Mouse (Mus musculus): Measurements from ENCODE around the gene Krt18. TPM values are rescaled to one million over a fixed set of nuclear protein-coding genes. Genes with fewer than 3 reads are reported as not detected.
"Not testable (repeated sequence)": the region's sequence is repeated elsewhere in the genome, so short reads cannot be mapped to it uniquely, and the experiment has no call there.

Krt18 gene
- 78.5 and 184 TPM in 2 replicates for polyA plus RNA-seq (2016; fragmentation: Nextera tagmentation; extraction: Ambion mirVana)

- Histone ChIP-seq H3K27me3 (ENCODE audit: insufficient read depth, poor library complexity, severe bottlenecking) (peaks cover 35% of the 10 kb centered on the region), H3K4me3 (peak within 1 kb of the TSS; percentile 67), H3K4me1 (peaks cover 44% of the 10 kb centered on the region), H3K9me3 (no peaks in the 10 kb centered on the region), H3K36me3 (peaks cover 29% of the 10 kb centered on the region), H3K27ac (peak within 1 kb of the TSS; percentile 90)
- WGBS, result under 1% methylated on average over 28 of the region's 28 CpGs
- no peak for DNase-seq (ENCODE audit: low spot score)
These were observed at the start of gene Krt18 for GRCm38 (mm10) chr15:102028040-102028439. Krt18 (plus strand) TSS chr15:102028180.

DNA sequence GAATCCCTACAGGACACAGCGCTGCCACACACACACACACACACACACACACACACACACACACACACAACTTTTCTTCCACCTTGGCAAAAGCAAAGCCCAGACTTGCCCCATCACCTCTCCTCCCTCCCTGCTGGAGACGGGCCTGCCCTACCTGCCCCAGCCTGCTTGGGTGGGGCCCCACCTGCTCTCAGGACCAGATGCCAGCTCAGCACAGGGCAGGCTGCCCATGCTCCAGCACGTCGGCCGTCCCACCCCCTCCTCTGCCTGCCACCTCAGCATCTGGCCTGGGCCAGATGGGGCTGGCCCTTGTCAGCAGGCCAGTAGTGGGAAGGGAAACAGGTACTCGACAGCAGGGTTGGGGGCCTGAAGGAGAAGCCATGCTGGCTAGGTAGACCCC, 47.1 kb upstream of the Krt18 start:
- H3K9me3 ChIP-seq, result no peaks in the 10 kb centered on the region
- H3K27ac ChIP-seq, result peak overlapping the region; percentile 47; the same call in 1 of the 2 replicates
- H3K4me3 ChIP-seq, result no peak overlapping the region
- H3K36me3 ChIP-seq, result no peaks in the 10 kb centered on the region
- H3K4me1 ChIP-seq, result peaks cover 42% of the 10 kb centered on the region
- no peak for DNase-seq (ENCODE audit: low spot score)
- WGBS, result 58% methylated on average over 6 of the region's 6 CpGs
- H3K27me3 ChIP-seq (ENCODE audit: insufficient read depth, poor library complexity, severe bottlenecking), result peaks cover 3% of the 10 kb centered on the region; the same call in 1 of the 2 replicates

DNA sequence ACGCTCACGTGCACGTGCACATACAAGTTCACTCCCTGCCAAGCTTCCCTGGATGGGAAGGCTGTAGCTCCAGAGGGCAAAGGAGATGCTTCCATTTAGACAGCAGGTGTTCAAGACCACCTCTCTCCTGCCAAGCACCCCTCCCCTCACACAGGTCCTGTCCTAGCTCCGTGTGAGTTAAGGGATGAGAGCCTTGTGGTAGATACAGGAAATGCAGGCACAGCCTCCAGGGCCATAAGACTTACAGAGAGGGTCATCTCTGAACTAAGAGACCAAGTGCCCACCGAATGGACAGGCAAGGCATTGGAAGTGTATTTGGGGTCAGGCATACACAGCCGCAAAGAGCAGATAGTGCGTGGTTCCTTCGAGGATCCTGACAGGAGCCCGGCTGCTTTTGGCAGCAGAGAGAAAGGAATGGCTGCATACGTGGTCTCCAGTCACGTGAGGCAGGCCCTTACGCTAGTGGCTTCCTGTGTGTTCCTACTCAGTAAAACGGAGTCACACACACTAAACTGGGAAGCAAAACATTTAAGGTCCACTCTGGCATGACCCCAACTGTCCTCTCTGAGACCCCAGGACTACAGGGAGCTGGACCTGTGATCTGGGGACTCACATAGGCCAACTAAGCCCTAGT, 44.5 kb upstream of the Krt18 start:
- H3K36me3 ChIP-seq, result no peaks in the 10 kb centered on the region
- H3K27ac ChIP-seq, result peak overlapping the region; percentile 75
- peak overlapping the region; percentile 50 for H3K4me3 ChIP-seq
- DNase-seq (ENCODE audit: low spot score), result no peak
- peaks cover 19% of the 10 kb centered on the region for H3K4me1 ChIP-seq
- no peaks in the 10 kb centered on the region for H3K27me3 ChIP-seq (ENCODE audit: insufficient read depth, poor library complexity, severe bottlenecking)
- H3K9me3 ChIP-seq, result no peaks in the 10 kb centered on the region
- WGBS, result 74% methylated on average over 13 of the region's 13 CpGs

GRCm38 (mm10) chr15:101983949-101984601, 43.9 kb upstream of the Krt18 start:
- Histone ChIP-seq H3K27ac (peak overlapping the region; percentile 75), H3K4me3 (peak overlapping the region; percentile 50), H3K36me3 (no peaks in the 10 kb centered on the region), H3K9me3 (no peaks in the 10 kb centered on the region), H3K4me1 (peaks cover 19% of the 10 kb centered on the region), H3K27me3 (ENCODE audit: insufficient read depth, poor library complexity, severe bottlenecking) (no peaks in the 10 kb centered on the region)
- peak; percentile 96 for DNase-seq (ENCODE audit: low spot score)
- 2% methylated on average over 15 of the region's 15 CpGs for WGBS

- Histone ChIP-seq H3K36me3 (no peaks in the 10 kb centered on the region), H3K9me3 (no peaks in the 10 kb centered on the region), H3K27me3 (ENCODE audit: insufficient read depth, poor library complexity, severe bottlenecking) (no peaks in the 10 kb centered on the region), H3K4me3 (peak overlapping the region; percentile 50; the same call in 1 of the 2 replicates), H3K27ac (peak overlapping the region; percentile 75), H3K4me1 (peaks cover 19% of the 10 kb centered on the region)
- DNase-seq (ENCODE audit: low spot score), result no peak
- WGBS, result 18% methylated on average over 6 of the region's 6 CpGs
These were observed 43.2 kb upstream of the Krt18 start for GRCm38 (mm10) chr15:101984746-101985145.

GRCm38 (mm10) chr15:101988119-101988518, 39.9 kb upstream of the Krt18 start:
- 1% methylated on average over 10 of the region's 10 CpGs for WGBS
- peak overlapping the region; percentile 12; the same call in 1 of the 2 replicates for H3K4me3 ChIP-seq
- H3K27me3 ChIP-seq (ENCODE audit: insufficient read depth, poor library complexity, severe bottlenecking), result peaks cover 4% of the 10 kb centered on the region; the same call in 1 of the 2 replicates
- peak; percentile 91 for DNase-seq (ENCODE audit: low spot score)
- no peak overlapping the region for H3K27ac ChIP-seq
- peaks cover 16% of the 10 kb centered on the region for H3K4me1 ChIP-seq
- no peaks in the 10 kb centered on the region for H3K36me3 ChIP-seq
- no peaks in the 10 kb centered on the region for H3K9me3 ChIP-seq

GRCm38 (mm10) chr15:101988714-101989113, 39.3 kb upstream of the Krt18 start:
- peak overlapping the region; percentile 12; the same call in 1 of the 2 replicates for H3K4me3 ChIP-seq
- no peaks in the 10 kb centered on the region for H3K36me3 ChIP-seq
- peaks cover 4% of the 10 kb centered on the region; the same call in 1 of the 2 replicates for H3K27me3 ChIP-seq (ENCODE audit: insufficient read depth, poor library complexity, severe bottlenecking)
- H3K27ac ChIP-seq, result no peak overlapping the region
- H3K4me1 ChIP-seq, result peaks cover 10% of the 10 kb centered on the region
- no peaks in the 10 kb centered on the region for H3K9me3 ChIP-seq
- no peak for DNase-seq (ENCODE audit: low spot score)
- 62% methylated on average over 8 of the region's 8 CpGs for WGBS

DNA sequence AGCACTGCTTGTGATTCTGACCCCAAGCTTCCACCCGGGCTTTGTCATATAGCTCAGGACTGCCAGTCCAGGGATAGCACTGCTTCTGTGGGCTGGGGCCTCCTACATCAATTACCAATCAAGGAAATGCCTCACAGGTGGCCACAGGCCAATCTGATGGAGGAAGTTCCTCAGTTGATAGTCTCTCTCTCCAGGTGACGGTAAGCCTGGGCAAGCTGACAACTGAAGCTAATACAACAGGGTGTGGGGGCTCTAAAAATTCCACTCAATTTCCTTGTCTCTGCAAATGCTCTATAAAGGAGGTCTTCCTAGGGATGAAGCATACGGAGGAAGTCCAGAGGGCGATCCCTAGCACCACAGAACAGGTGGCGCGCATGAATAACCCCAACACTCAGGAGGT, 37.0 kb upstream of the Krt18 start:
- H3K9me3 ChIP-seq, result no peaks in the 10 kb centered on the region
- H3K4me1 ChIP-seq, result no peaks in the 10 kb centered on the region
- no peak for DNase-seq (ENCODE audit: low spot score)
- no peaks in the 10 kb centered on the region for H3K36me3 ChIP-seq
- H3K4me3 ChIP-seq, result no peak overlapping the region
- 88% methylated on average over 6 of the region's 6 CpGs for WGBS
- no peak overlapping the region for H3K27ac ChIP-seq
- H3K27me3 ChIP-seq (ENCODE audit: insufficient read depth, poor library complexity, severe bottlenecking), result peaks cover 4% of the 10 kb centered on the region; the same call in 1 of the 2 replicates

- Histone ChIP-seq H3K27ac (no peak overlapping the region), H3K4me3 (no peak overlapping the region), H3K9me3 (no peaks in the 10 kb centered on the region), H3K36me3 (peaks cover 17% of the 10 kb centered on the region), H3K4me1 (no peaks in the 10 kb centered on the region), H3K27me3 (ENCODE audit: insufficient read depth, poor library complexity, severe bottlenecking) (peaks cover 4% of the 10 kb centered on the region; the same call in 1 of the 2 replicates)
- 88% methylated on average over 6 of the region's 6 CpGs for WGBS
- DNase-seq (ENCODE audit: low spot score), result no peak
These were observed 33.6 kb upstream of the Krt18 start for GRCm38 (mm10) chr15:101994365-101994764.

DNA sequence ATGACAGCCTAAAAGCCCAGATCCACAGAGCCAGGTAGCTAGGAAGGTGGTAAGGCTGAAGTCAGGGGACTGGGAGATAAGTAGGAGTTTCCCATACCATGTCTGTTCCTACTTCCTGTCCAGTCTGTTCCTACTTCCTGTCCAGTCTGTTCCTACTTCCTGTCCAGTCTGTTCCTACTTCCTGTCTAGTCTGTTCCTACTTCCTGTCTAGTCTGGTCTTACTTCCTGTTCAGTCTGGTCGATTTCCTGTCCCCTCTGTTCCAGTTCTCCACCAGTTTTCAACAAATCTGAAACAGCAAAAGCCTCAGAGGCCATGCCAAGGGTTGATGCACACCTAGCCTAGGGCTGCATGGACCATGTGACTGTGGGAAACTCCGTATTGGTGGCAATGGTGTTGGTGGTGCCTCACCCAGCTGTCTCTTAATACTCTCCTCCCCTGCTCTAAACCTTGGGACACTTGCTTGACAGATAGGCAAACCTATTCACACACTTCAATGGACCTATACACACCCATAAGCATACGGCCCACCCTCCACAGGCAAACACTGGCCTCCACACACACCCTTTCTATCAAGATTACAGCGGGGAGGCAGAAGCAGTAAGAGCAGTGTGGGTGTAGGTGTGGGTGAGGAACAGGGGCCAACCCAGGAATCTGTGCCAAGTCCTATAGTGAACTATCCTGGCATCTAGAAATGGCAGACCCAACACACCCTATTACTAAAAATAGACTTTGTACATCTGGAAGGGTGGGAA, 32.3 kb upstream of the Krt18 start:
- no peaks in the 10 kb centered on the region for H3K4me1 ChIP-seq
- H3K27ac ChIP-seq, result no peak overlapping the region; the same call in 1 of the 2 replicates
- H3K4me3 ChIP-seq, result no peak overlapping the region
- no peak for DNase-seq (ENCODE audit: low spot score)
- WGBS, result 81% methylated on average over 4 of the region's 4 CpGs
- H3K27me3 ChIP-seq (ENCODE audit: insufficient read depth, poor library complexity, severe bottlenecking), result peaks cover 4% of the 10 kb centered on the region; the same call in 1 of the 2 replicates
- peaks cover 17% of the 10 kb centered on the region for H3K36me3 ChIP-seq
- H3K9me3 ChIP-seq, result no peaks in the 10 kb centered on the region

DNA sequence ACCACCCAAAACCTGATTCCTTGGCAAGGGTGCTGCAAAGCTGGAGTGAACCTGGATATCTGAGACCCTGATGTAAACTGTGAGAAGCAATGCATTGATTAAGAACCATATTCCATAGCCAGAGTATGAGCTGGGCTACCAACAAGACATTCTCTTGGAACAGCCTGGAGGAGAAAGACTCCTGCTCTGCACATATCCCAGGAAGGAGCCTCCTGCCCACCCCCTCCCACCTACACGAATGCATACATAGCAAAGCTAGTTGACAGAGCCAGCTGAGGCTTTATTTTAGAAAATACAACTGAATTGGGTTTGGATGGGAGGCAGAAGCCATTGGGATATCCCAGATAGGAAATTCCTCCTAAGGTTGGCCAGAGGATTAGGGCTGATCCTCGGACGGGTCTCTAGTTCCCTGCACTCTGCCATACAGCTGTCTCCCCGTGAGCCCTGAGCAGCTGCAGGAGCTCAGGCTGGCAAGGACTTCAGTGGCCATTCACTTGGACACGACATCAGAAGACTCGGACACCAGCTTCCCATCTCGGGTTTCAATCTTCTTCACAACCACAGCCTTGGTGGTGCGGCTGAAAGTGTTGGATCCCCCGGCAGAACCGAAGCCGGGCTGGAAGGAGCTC, 31.4 kb upstream of the Krt18 start:
- not testable (repeated sequence) for DNase-seq (ENCODE audit: low spot score); H3K4me1 ChIP-seq; H3K27me3 ChIP-seq (ENCODE audit: insufficient read depth, poor library complexity, severe bottlenecking); H3K9me3 ChIP-seq; H3K4me3 ChIP-seq; H3K27ac ChIP-seq
- peaks cover 17% of the 10 kb centered on the region for H3K36me3 ChIP-seq
- 84% methylated on average over 11 of the region's 11 CpGs for WGBS

DNA sequence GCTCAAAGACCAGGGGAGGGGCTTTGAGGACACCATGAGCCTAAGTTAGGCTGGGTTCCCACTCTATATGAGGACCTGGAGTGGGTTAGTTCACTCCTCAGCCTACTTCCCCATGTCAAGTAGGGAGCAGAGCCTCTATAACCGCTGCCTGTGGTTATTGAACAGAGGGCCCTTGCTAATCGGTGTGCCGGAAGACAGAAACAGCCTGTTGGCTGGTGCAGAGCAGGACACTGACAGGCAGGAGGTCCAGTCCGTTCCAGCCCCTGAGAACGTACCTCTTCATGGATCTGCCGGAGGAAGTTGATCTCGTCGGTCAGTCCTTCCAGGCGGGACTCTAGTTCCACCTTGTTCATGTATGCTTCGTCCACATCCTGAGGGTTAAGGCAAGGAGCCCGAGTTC, 28.8 kb upstream of the Krt18 start:
- H3K27me3 ChIP-seq (ENCODE audit: insufficient read depth, poor library complexity, severe bottlenecking), result peaks cover 24% of the 10 kb centered on the region
- 87% methylated on average over 11 of the region's 11 CpGs for WGBS
- no peaks in the 10 kb centered on the region for H3K9me3 ChIP-seq
- H3K4me3 ChIP-seq, result no peak overlapping the region
- no peak for DNase-seq (ENCODE audit: low spot score)
- H3K4me1 ChIP-seq, result peaks cover 24% of the 10 kb centered on the region
- H3K36me3 ChIP-seq, result peaks cover 17% of the 10 kb centered on the region
- no peak overlapping the region for H3K27ac ChIP-seq

All from heart, embryonic 10.5 days (tissue).